Mouse (Mus musculus) kidney, embryonic 15.5 days (tissue): ENCODE data around the gene Rbmxl1. TPM values are rescaled to one million over a fixed set of nuclear protein-coding genes. Genes with fewer than 3 reads are reported as not detected.
"Not testable (repeated sequence)": the region's sequence is repeated elsewhere in the genome, so short reads cannot be mapped to it uniquely, and the experiment has no call there.

Experiments used
- ATAC-seq: fragments of 200-750 bp; cut with Nextera tagmentation; replicated peaks from 2 replicates; pipeline ENCODE4 v1.8.0; 2017; ENCODE audit warnings: moderate TSS enrichment; ENCODE audit not compliant: low FRiP score
- H3K27ac ChIP-seq: fragments of 300-500 bp; sonication (generic); 2 replicates; pipeline ENCODE4 v1.5.1; 2015; ENCODE audit warnings: mild to moderate bottlenecking, inconsistent platforms
- H3K27me3 ChIP-seq: fragments of 300-500 bp; sonication (generic); 2 replicates; pipeline ENCODE4 v1.6.1; 2015; ENCODE audit warnings: inconsistent platforms
- H3K36me3 ChIP-seq: fragments of 300-500 bp; sonication (generic); 2 replicates; pipeline ENCODE4 v1.6.1; 2015; ENCODE audit warnings: inconsistent platforms
- H3K4me1 ChIP-seq: fragments of 300-500 bp; sonication (generic); 2 replicates; pipeline ENCODE4 v1.6.1; 2015; ENCODE audit warnings: inconsistent platforms
- H3K4me2 ChIP-seq: fragments of 300-500 bp; sonication (generic); 2 replicates; pipeline ENCODE4 v1.6.1; 2015; ENCODE audit warnings: moderate library complexity, mild to moderate bottlenecking, inconsistent platforms
- H3K4me3 ChIP-seq: fragments of 300-500 bp; sonication (generic); replicated peaks from 2 replicates; pipeline ENCODE4 v1.5.1; 2015; ENCODE audit warnings: mild to moderate bottlenecking, inconsistent platforms
- H3K9ac ChIP-seq: fragments of 300-500 bp; sonication (generic); 2 replicates; pipeline ENCODE4 v1.6.1; 2015; ENCODE audit warnings: mild to moderate bottlenecking, inconsistent platforms
- H3K9me3 ChIP-seq: fragments of 300-500 bp; sonication (generic); replicated peaks from 2 replicates; pipeline ENCODE4 v1.6.1; 2016; ENCODE audit warnings: inconsistent platforms
- WGBS: fragments of 180-500 bp; shearing (Covaris S2); methylation state at CpG from one replicate; pipeline ENCODE4 v1.1.7; 2015; ENCODE audit warnings: mixed read lengths; 5-methylcytosine and 5-hydroxymethylcytosine counted together
- polyA plus RNA-seq: library from polyadenylated mRNA; unstranded; fragments of >200 nt; fragmentation: Nextera tagmentation; extraction: Ambion mirVana; gene quantifications from 2 replicates; pipeline ENCODE4 v1.2.1, GENCODE M21; 2015

The Rbmxl1 gene
- polyA plus RNA-seq, result 246 and 248 TPM in 2 replicates

- H3K9ac ChIP-seq, result peak within 1 kb of the TSS; percentile 98
- under 1% methylated on average over 70 of the region's 70 CpGs for WGBS
- no peaks in the 10 kb centered on the region for H3K9me3 ChIP-seq
- peak within 1 kb of the TSS; percentile 98 for H3K27ac ChIP-seq
- peak; percentile 88 for ATAC-seq
- no peaks in the 10 kb centered on the region for H3K27me3 ChIP-seq
- H3K4me1 ChIP-seq, result peaks cover 13% of the 10 kb centered on the region
- H3K36me3 ChIP-seq, result peaks cover 22% of the 10 kb centered on the region
- peak within 1 kb of the TSS; percentile 97 for H3K4me3 ChIP-seq
- peak within 1 kb of the TSS; percentile 95 for H3K4me2 ChIP-seq
Observed at GRCm38 (mm10) chr8:78508719-78509272, at the start of gene Rbmxl1. Gene Rbmxl1 (minus strand): TSS chr8:78508898.

GRCm38 (mm10) chr8:78556773-78557434 lies 48.2 kb upstream of the Rbmxl1 start:
- Histone ChIP-seq H3K27ac (no peak overlapping the region), H3K9ac (no peak overlapping the region), H3K9me3 (no peaks in the 10 kb centered on the region), H3K4me3 (no peak overlapping the region), H3K36me3 (peaks cover 10% of the 10 kb centered on the region; the same call in 1 of the 2 replicates), H3K27me3 (no peaks in the 10 kb centered on the region), H3K4me1 (no peaks in the 10 kb centered on the region), H3K4me2 (no peak overlapping the region)
- ATAC-seq, result peak; percentile 73
- 72% methylated on average over 11 of the region's 11 CpGs for WGBS

- Histone ChIP-seq H3K9ac (no peak overlapping the region), H3K9me3 (no peaks in the 10 kb centered on the region), H3K27ac (no peak overlapping the region), H3K27me3 (no peaks in the 10 kb centered on the region), H3K4me1 (no peaks in the 10 kb centered on the region), H3K4me3 (no peak overlapping the region), H3K4me2 (no peak overlapping the region), H3K36me3 (peaks cover 6% of the 10 kb centered on the region; the same call in 1 of the 2 replicates)
- ATAC-seq, result no peak
- 90% methylated on average over 4 of the region's 4 CpGs for WGBS
Observed at GRCm38 (mm10) chr8:78555817-78556216, 47.1 kb upstream of the Rbmxl1 start.

- Histone ChIP-seq H3K9ac (no peak overlapping the region), H3K27me3 (no peaks in the 10 kb centered on the region), H3K4me1 (peaks cover 7% of the 10 kb centered on the region; the same call in 1 of the 2 replicates), H3K36me3 (peaks cover 6% of the 10 kb centered on the region; the same call in 1 of the 2 replicates), H3K9me3 (no peaks in the 10 kb centered on the region), H3K4me2 (no peak overlapping the region), H3K4me3 (no peak overlapping the region), H3K27ac (no peak overlapping the region)
- WGBS, result 60% methylated on average over 2 of the region's 2 CpGs
- no peak for ATAC-seq
Observed at GRCm38 (mm10) chr8:78550752-78551134, 42.0 kb upstream of the Rbmxl1 start.

- no peaks in the 10 kb centered on the region for H3K27me3 ChIP-seq
- H3K4me3 ChIP-seq, result no peak overlapping the region
- no peak overlapping the region for H3K9ac ChIP-seq
- H3K4me2 ChIP-seq, result no peak overlapping the region
- no peaks in the 10 kb centered on the region for H3K9me3 ChIP-seq
- peaks cover 10% of the 10 kb centered on the region; the same call in 1 of the 2 replicates for H3K4me1 ChIP-seq
- no peak overlapping the region for H3K27ac ChIP-seq
- ATAC-seq, result no peak
- 49% methylated on average over 10 of the region's 10 CpGs for WGBS
- peaks cover 6% of the 10 kb centered on the region; the same call in 1 of the 2 replicates for H3K36me3 ChIP-seq
Observed at GRCm38 (mm10) chr8:78549971-78550751, 41.5 kb upstream of the Rbmxl1 start.

GRCm38 (mm10) chr8:78545153-78545817 lies 36.6 kb upstream of the Rbmxl1 start:
- not testable (repeated sequence) for H3K27ac ChIP-seq, H3K27me3 ChIP-seq, H3K4me2 ChIP-seq, ATAC-seq, H3K9me3 ChIP-seq, H3K9ac ChIP-seq, H3K4me3 ChIP-seq, H3K4me1 ChIP-seq
- H3K36me3 ChIP-seq, result peaks cover 20% of the 10 kb centered on the region
- 46% methylated on average over 9 of the region's 14 CpGs for WGBS

- no peak for ATAC-seq
- Histone ChIP-seq H3K4me2 (no peak overlapping the region), H3K4me3 (no peak overlapping the region), H3K9ac (no peak overlapping the region), H3K36me3 (peaks cover 20% of the 10 kb centered on the region), H3K9me3 (no peaks in the 10 kb centered on the region), H3K4me1 (0 out of 2 replicates have a peak, but pooled peaks cover 2% of the 10 kb centered on the region), H3K27me3 (no peaks in the 10 kb centered on the region), H3K27ac (no peak overlapping the region)
- WGBS, result 17% methylated on average over 2 of the region's 2 CpGs
Observed at GRCm38 (mm10) chr8:78544545-78544944, 35.8 kb upstream of the Rbmxl1 start.

GRCm38 (mm10) chr8:78543621-78544020 lies 34.9 kb upstream of the Rbmxl1 start:
- ATAC-seq, result no peak
- no peak overlapping the region for H3K27ac ChIP-seq
- H3K4me3 ChIP-seq, result no peak overlapping the region
- H3K4me1 ChIP-seq, result 0 out of 2 replicates have a peak, but pooled peaks cover 2% of the 10 kb centered on the region
- H3K9me3 ChIP-seq, result no peaks in the 10 kb centered on the region
- WGBS, result 26% methylated on average over 1 of the region's 1 CpGs
- no peaks in the 10 kb centered on the region for H3K27me3 ChIP-seq
- H3K9ac ChIP-seq, result no peak overlapping the region
- H3K36me3 ChIP-seq, result peaks cover 20% of the 10 kb centered on the region
- H3K4me2 ChIP-seq, result no peak overlapping the region

GRCm38 (mm10) chr8:78542670-78543069 lies 34.0 kb upstream of the Rbmxl1 start:
- not testable (repeated sequence) for H3K9me3 ChIP-seq, H3K4me3 ChIP-seq, H3K27me3 ChIP-seq, ATAC-seq, H3K9ac ChIP-seq, H3K4me2 ChIP-seq, H3K4me1 ChIP-seq, H3K27ac ChIP-seq
- WGBS, result 93% methylated on average over 5 of the region's 6 CpGs
- H3K36me3 ChIP-seq, result peaks cover 26% of the 10 kb centered on the region

GRCm38 (mm10) chr8:78537795-78538194 lies 29.1 kb upstream of the Rbmxl1 start:
- no peaks in the 10 kb centered on the region for H3K9me3 ChIP-seq
- H3K4me3 ChIP-seq, result no peak overlapping the region
- 90% methylated on average over 3 of the region's 3 CpGs for WGBS
- H3K4me2 ChIP-seq, result no peak overlapping the region
- H3K36me3 ChIP-seq, result peaks cover 27% of the 10 kb centered on the region
- H3K9ac ChIP-seq, result no peak overlapping the region
- no peak overlapping the region for H3K27ac ChIP-seq
- H3K4me1 ChIP-seq, result no peaks in the 10 kb centered on the region
- no peaks in the 10 kb centered on the region for H3K27me3 ChIP-seq
- ATAC-seq, result no peak

GRCm38 (mm10) chr8:78536716-78537115 lies 28.0 kb upstream of the Rbmxl1 start:
- Histone ChIP-seq H3K27ac (no peak overlapping the region), H3K9me3 (no peaks in the 10 kb centered on the region), H3K9ac (no peak overlapping the region), H3K4me3 (no peak overlapping the region), H3K36me3 (peaks cover 26% of the 10 kb centered on the region), H3K4me2 (no peak overlapping the region), H3K27me3 (no peaks in the 10 kb centered on the region), H3K4me1 (no peaks in the 10 kb centered on the region)
- no peak for ATAC-seq
- 86% methylated on average over 5 of the region's 5 CpGs for WGBS

GRCm38 (mm10) chr8:78533981-78534380 lies 25.3 kb upstream of the Rbmxl1 start:
- no peak overlapping the region for H3K4me2 ChIP-seq
- H3K4me3 ChIP-seq, result no peak overlapping the region
- H3K9me3 ChIP-seq, result no peaks in the 10 kb centered on the region
- H3K27ac ChIP-seq, result no peak overlapping the region
- H3K4me1 ChIP-seq, result no peaks in the 10 kb centered on the region
- H3K9ac ChIP-seq, result no peak overlapping the region
- H3K27me3 ChIP-seq, result no peaks in the 10 kb centered on the region
- peaks cover 38% of the 10 kb centered on the region for H3K36me3 ChIP-seq
- 82% methylated on average over 6 of the region's 6 CpGs for WGBS
- no peak for ATAC-seq
